Mouse (Mus musculus) midbrain, embryonic 10.5 days (tissue): ENCODE measurements at regions not wholly inside any gene's neighbourhood (a gene's known extent, or its start where the extent isn't known, plus 50 kb on each side); places are given as distances from the start of the nearest gene placed in this dataset.
"Not testable (repeated sequence)": the region's sequence is repeated elsewhere in the genome, so short reads cannot be mapped to it uniquely, and the experiment has no call there.

Experiments
- DNase-seq: peaks from one replicate; pipeline ENCODE4 v3.0.0-alpha.2; 2017; ENCODE audit warnings: low spot score
- H3K27ac ChIP-seq: fragments of 300-500 bp; sonication (generic); replicated peaks from 2 replicates; pipeline ENCODE4 v1.5.1; 2016; ENCODE audit warnings: mild to moderate bottlenecking
- H3K27me3 ChIP-seq: fragments of 300-500 bp; sonication (generic); 2 replicates; pipeline ENCODE4 v1.6.1; 2016; ENCODE audit warnings: low read depth, mild to moderate bottlenecking; ENCODE audit not compliant: poor library complexity, severe bottlenecking
- H3K36me3 ChIP-seq: fragments of 300-500 bp; sonication (generic); 2 replicates; pipeline ENCODE4 v1.6.1; 2016; ENCODE audit warnings: mild to moderate bottlenecking, moderate library complexity
- H3K4me1 ChIP-seq: fragments of 300-500 bp; sonication (generic); 2 replicates; pipeline ENCODE4 v1.6.1; 2016
- H3K4me3 ChIP-seq: fragments of 300-500 bp; sonication (generic); 2 replicates; pipeline ENCODE4 v1.5.1; 2016; ENCODE audit warnings: mild to moderate bottlenecking, moderate library complexity
- H3K9me3 ChIP-seq: fragments of 300-500 bp; sonication (generic); replicated peaks from 2 replicates; pipeline ENCODE4 v1.6.1; 2016; ENCODE audit warnings: mild to moderate bottlenecking
- WGBS: fragments of 180-500 bp; shearing (Covaris S2); methylation state at CpG from one replicate; pipeline ENCODE4 v1.1.7; 2016; 5-methylcytosine and 5-hydroxymethylcytosine counted together

DNA sequence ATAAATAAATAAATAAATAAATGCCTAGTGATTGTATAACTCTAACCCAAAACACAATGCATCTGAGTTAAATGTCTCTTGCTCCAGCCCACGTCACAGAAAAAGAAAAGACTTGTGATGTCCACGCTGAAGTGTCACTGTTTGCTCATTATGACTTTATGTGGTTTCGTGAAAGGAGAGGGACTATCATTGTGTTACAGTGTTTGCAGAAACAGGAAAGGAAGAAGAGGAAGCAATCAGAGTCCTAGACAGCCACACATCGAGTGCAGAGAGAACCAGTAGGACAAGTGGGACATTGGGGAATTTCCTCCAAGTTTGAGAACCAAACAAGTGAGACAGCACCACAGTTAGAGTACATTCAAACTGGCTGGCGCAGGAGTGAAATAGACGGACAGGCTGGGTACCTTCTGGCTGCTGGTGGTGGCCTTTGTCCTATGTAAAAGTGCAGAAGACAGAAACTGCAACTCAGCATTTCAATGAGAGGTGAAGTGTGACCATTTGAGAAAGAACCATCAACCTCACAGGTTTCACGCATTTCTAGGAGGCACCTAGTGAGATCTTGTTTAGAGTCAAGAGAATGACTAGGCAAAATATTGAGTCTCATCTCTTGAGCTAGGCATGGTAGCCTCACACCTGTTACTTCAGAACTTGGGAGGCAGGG, 59.6 kb downstream of the Fasl start:
- WGBS: 88% methylated on average over 7 of the region's 7 CpGs
- no peaks in the 10 kb centered on the region for H3K4me1 ChIP-seq
- no peak for DNase-seq
- no peaks in the 10 kb centered on the region for H3K36me3 ChIP-seq
- no peak overlapping the region for H3K27ac ChIP-seq
- no peaks in the 10 kb centered on the region for H3K9me3 ChIP-seq
- no peaks in the 10 kb centered on the region for H3K27me3 ChIP-seq
- H3K4me3 ChIP-seq: no peak overlapping the region

DNA sequence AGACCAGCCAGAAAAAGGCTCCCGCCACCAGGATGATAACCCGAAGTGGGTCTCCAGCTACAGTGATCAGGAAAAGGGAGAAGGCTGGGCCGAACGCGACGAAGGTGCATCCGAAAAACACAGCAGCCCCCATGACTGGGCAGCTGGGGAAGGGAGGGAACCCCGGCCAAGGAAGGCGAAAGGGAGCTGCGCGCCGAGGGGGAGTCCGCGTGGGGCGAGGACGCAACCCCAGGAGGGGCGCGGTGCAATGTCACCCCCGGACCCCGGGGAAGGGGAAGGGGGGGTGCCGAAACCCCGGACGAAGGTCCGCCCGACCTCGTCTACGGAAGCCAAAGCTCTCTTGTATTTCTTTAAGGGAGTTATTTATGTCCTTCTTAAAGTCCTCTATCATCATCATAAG, 60.9 kb downstream of the Fasl start:
- not testable (repeated sequence) for H3K36me3 ChIP-seq, H3K4me3 ChIP-seq, H3K9me3 ChIP-seq, H3K4me1 ChIP-seq, DNase-seq, H3K27ac ChIP-seq, H3K27me3 ChIP-seq
- 88% methylated on average over 14 of the region's 27 CpGs for WGBS

DNA sequence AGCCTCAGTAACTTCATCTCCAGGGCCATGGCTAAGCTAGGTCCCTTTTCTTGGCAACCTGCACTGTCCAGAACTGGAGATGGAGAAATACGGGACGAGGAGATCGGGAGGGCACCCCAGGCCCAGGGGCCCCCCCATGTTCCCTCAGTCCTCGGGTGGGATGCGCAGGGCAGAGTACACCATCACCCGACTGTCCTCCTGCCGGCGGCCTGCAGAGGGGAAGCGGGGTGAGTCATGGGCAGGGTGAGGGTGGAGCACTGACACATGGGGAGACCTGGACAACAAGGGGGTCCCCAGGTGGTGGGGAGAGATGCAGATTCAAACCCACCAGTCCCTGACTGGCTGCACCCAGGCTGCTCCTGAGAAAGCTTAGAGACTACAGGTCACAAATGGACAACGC, 62.2 kb downstream of the Fasl start:
- H3K4me1 ChIP-seq, H3K9me3 ChIP-seq, H3K4me3 ChIP-seq, H3K36me3 ChIP-seq, H3K27me3 ChIP-seq, H3K27ac ChIP-seq, DNase-seq: not testable (repeated sequence)
- WGBS: 88% methylated on average over 1 of the region's 10 CpGs

DNA sequence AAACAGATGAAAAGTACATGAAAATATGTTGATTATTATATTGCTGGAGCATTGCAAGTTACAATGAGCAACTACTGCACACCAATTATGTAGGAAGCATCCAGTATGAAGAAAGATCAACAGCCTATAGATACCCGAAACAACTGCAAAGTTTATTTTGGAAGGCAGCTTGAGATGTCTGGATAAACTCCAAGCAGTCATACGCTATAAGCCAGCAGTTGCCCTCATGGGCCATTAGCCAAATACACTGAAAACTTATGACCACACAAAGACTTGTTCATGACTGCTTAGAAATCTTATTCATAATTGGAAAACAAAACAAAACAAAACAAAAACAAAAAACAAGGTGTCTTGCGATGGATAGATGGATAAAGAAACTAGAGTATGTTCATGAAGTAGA, 68.4 kb downstream of the Fasl start:
- Histone ChIP-seq H3K27me3 (no peaks in the 10 kb centered on the region), H3K9me3 (no peaks in the 10 kb centered on the region), H3K4me3 (no peak overlapping the region), H3K4me1 (no peaks in the 10 kb centered on the region), H3K36me3 (no peaks in the 10 kb centered on the region), H3K27ac (no peak overlapping the region)
- WGBS: 89% methylated on average over 3 of the region's 3 CpGs
- DNase-seq: no peak

DNA sequence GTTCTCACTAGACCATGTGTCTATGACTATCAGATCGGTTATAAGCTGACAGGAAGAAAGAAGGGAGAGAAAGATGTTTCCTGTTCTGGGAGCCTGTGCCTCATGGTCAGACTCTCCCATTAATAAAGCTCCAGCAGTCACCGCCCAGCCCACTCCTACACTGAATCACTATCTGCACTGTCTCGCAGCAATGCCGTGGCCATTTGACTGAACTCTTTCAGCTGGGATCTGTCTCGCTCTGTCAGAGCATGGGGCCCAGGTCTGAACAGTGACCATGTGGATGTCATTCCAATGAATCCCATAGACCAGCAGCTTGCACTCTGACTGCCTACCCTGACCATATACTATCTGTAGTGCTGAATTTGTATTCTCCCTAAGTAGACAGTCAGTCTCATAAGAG, 70.0 kb downstream of the Fasl start:
- no peaks in the 10 kb centered on the region for H3K27me3 ChIP-seq
- no peak overlapping the region for H3K27ac ChIP-seq
- 89% methylated on average over 5 of the region's 5 CpGs for WGBS
- H3K4me3 ChIP-seq: no peak overlapping the region
- no peaks in the 10 kb centered on the region for H3K9me3 ChIP-seq
- DNase-seq: no peak
- no peaks in the 10 kb centered on the region for H3K4me1 ChIP-seq
- no peaks in the 10 kb centered on the region for H3K36me3 ChIP-seq

DNA sequence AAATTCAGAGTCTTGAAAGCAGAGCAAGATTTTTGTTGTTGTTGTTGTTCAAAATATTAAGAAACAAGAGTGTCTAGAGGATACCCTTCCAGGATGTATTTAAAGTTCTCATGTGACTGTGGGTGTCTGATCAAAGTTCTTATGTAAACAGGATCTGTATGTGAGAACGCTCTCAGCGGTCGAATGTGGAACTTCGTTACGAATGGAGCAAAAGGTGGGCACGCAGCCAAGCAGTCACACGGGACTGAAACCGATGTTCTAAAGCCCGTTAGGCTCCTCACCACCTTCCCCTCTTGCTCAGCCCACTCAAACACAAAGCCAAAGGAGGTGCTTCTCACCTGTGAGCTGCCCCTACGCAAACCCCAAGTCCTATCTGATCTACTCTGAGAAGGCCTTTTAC, 75.4 kb downstream of the Fasl start:
- H3K27me3 ChIP-seq: no peaks in the 10 kb centered on the region
- H3K4me1 ChIP-seq: no peaks in the 10 kb centered on the region
- no peak overlapping the region for H3K4me3 ChIP-seq
- no peak for DNase-seq
- H3K36me3 ChIP-seq: no peaks in the 10 kb centered on the region
- no peak overlapping the region for H3K27ac ChIP-seq
- H3K9me3 ChIP-seq: no peaks in the 10 kb centered on the region
- 93% methylated on average over 10 of the region's 10 CpGs for WGBS

DNA sequence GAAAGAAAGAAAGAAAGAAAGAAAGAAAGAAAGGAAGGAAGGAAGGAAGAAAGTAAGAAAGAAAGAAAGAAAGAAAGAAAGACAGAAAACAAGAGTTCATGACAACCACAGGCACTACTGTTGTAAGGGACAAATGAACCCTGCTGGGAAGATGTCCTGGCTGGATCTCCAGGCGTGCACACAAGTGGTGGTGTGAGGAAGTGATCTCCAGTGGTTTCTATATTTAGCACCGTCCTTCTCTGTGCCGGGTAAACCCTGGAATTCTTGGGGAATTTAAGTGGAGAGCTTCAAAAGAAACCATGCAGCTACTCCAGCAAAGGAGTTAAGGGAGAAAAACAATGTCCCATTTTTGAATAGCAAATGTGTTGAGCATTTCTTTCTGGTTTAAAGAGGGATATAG, 76.0 kb downstream of the Fasl start:
- 56% methylated on average over 3 of the region's 3 CpGs for WGBS
- H3K4me1 ChIP-seq: no peaks in the 10 kb centered on the region
- no peaks in the 10 kb centered on the region for H3K36me3 ChIP-seq
- no peak for DNase-seq
- no peaks in the 10 kb centered on the region for H3K9me3 ChIP-seq
- no peak overlapping the region for H3K27ac ChIP-seq
- no peak overlapping the region for H3K4me3 ChIP-seq
- H3K27me3 ChIP-seq: no peaks in the 10 kb centered on the region

DNA sequence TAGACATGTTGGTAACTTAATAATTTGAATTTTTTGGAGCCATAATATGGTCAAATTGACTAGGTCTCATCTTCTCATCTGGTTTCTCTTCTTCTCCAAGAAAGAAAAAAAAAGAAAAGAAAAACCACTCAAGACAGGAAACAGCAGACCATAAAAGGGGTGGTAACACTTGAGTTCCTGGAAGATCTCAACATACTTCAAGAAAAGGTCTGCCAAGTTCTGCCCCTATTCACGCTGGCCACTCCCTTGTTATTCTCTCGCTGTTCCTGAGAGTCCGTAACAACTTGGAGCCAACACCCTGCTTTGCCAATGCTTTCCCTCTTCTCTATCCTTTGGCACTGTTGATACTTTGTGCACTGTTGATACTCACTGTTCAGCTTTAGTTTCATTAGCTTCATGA, 81.2 kb downstream of the Fasl start:
- no peaks in the 10 kb centered on the region for H3K36me3 ChIP-seq
- WGBS: 93% methylated on average over 3 of the region's 3 CpGs

DNA sequence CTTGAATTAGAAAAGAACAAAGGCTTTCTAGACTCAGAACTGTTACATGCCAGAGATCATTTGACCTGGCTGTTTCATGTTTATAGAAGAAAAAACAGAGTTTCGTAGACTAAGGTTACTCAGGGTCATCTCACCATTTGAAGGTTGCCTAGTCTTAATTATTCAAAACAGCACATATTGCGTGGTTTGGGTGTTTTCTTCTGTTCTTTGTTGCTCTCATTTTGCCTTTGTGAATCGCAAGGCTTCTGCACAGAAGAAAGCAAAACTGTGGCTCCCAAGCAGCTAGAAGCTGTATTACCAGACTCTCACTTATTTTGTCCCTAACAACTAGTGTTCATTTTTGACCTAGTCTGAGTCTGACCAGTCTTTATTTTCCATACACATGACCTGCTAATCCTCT, 83.3 kb downstream of the Fasl start:
- no peaks in the 10 kb centered on the region for H3K27me3 ChIP-seq
- WGBS: 78% methylated on average over 3 of the region's 3 CpGs

More for the DNA sequence above, 81.2 kb downstream of the Fasl start:
- H3K4me1 ChIP-seq: no peaks in the 10 kb centered on the region
- no peaks in the 10 kb centered on the region for H3K27me3 ChIP-seq
- DNase-seq: no peak
- H3K27ac ChIP-seq: no peak overlapping the region
- H3K9me3 ChIP-seq: no peaks in the 10 kb centered on the region
- H3K4me3 ChIP-seq: no peak overlapping the region

DNA sequence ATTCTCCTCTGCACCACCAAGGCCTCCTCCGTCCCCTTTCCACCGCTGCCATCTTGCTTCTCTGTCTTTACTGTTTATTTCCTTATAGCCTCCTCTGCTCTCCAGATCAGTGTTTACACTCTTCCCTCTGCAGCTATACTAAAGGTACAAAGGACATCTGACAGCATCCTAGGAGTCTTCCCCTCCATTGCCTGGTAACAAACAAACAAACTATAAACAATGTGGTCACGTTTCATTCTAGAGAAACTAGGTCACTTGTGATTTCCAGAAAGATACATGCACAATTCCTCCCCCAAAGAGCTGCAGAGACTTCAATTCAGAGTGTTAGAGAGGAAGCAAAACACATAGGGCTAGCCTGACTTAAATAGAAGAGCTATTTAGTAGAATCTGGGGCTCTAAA, 83.8 kb downstream of the Fasl start:
- H3K27me3 ChIP-seq: no peaks in the 10 kb centered on the region
- no peak overlapping the region for H3K27ac ChIP-seq
- H3K4me1 ChIP-seq: no peaks in the 10 kb centered on the region
- no peak overlapping the region for H3K4me3 ChIP-seq
- WGBS: 80% methylated on average over 3 of the region's 3 CpGs
- DNase-seq: no peak
- no peaks in the 10 kb centered on the region for H3K9me3 ChIP-seq
- no peaks in the 10 kb centered on the region for H3K36me3 ChIP-seq

More for the DNA sequence above, 83.3 kb downstream of the Fasl start:
- DNase-seq: no peak
- Histone ChIP-seq H3K27ac (no peak overlapping the region), H3K36me3 (no peaks in the 10 kb centered on the region), H3K9me3 (no peaks in the 10 kb centered on the region), H3K4me3 (no peak overlapping the region), H3K4me1 (no peaks in the 10 kb centered on the region)

DNA sequence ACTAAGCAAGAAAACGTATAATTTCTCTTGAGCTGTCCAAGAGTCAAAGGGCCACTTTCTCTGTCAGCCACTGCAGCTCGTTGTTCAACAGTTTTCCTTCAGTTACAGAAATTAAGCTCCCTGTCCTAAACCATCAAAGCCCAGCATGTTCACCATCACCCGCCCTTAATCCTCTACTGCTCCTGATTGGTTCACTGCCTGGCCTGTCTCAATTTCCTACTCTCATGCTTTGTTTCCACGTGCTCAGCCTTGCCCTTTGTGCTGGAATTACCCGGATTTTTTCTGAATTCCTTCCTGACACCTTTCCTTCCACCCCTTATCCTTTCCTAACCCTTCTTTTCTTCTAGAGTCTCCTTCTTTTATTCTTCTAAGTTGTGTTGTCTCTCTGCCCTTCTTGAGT, 92.4 kb downstream of the Fasl start:
- no peak for DNase-seq
- WGBS: 36% methylated on average over 5 of the region's 5 CpGs
- no peaks in the 10 kb centered on the region for H3K9me3 ChIP-seq

DNA sequence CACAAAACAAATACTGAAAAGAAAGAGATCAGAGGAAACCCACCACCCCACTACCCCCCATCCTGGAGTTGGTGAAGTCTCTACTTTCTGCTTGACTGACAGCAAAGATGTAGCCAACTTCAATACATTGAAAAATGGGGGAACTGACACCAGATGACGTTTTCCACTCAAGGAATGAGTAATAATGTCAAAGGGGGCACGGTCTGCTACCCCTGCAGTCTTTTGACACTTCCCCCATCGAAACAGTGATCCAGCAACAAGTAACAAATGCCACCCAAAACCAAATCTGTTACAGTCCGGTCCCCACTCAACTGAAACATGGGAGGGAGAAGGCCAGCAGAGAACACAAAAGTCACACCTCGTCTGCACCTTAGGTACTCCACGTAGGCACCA, 94.5 kb downstream of the Fasl start:
- peaks cover 5% of the 10 kb centered on the region; the same call in 1 of the 2 replicates for H3K4me1 ChIP-seq
- no peaks in the 10 kb centered on the region for H3K27me3 ChIP-seq
- 85% methylated on average over 6 of the region's 6 CpGs for WGBS
- no peak overlapping the region for H3K4me3 ChIP-seq
- no peaks in the 10 kb centered on the region for H3K9me3 ChIP-seq
- no peak overlapping the region for H3K27ac ChIP-seq
- DNase-seq: no peak
- no peaks in the 10 kb centered on the region for H3K36me3 ChIP-seq

More for the DNA sequence above, 92.4 kb downstream of the Fasl start:
- peaks cover 5% of the 10 kb centered on the region; the same call in 1 of the 2 replicates for H3K4me1 ChIP-seq
- H3K36me3 ChIP-seq: no peaks in the 10 kb centered on the region
- no peak overlapping the region for H3K4me3 ChIP-seq
- H3K27me3 ChIP-seq: no peaks in the 10 kb centered on the region
- no peak overlapping the region for H3K27ac ChIP-seq

DNA sequence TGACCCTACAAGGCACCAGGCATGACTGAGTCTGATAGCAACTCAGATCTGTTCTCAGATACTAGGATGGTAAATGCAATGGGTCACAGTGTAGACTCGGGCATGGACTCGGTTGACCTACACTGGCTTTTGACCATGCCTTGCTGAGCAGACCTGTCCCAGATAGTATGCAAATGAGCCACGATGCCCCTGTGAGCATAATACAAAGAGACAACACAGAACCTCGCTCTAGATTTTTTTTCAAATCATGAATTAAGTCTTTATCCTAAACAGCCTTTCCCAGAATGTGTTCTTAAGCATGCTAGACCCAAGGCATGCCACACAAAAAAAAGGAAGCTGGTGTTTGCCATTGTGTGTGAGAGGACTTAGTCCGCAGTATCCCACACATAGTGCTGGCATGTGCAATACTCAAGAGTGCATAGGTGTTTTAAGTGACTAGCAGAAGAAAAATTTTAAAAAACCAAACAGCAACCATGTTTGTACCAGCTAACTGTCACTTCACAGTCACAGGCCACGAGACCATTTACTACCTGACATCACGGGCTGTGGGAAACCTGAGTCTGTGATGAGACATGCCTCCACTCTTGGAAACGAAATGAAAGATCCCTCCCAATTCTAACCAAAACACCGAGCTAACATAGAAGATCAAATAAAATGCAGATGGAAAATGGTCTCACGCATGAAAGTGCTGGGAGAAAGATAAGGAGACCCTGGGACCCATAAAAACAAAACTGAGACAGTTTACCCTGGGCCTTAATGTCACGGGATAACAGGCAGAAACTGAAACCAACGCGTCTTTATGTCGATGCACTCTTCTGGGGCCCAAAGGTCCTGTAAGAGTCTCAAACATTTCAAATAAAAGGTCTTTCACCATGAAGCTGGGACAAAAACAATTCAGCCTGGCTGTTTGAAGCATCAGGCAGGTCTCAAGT, 95.2 kb downstream of the Fasl start:
- H3K27ac ChIP-seq: no peak overlapping the region
- H3K27me3 ChIP-seq: no peaks in the 10 kb centered on the region
- no peak overlapping the region for H3K4me3 ChIP-seq
- DNase-seq: no peak
- peaks cover 5% of the 10 kb centered on the region; the same call in 1 of the 2 replicates for H3K4me1 ChIP-seq
- WGBS: 88% methylated on average over 14 of the region's 14 CpGs
- H3K36me3 ChIP-seq: no peaks in the 10 kb centered on the region
- H3K9me3 ChIP-seq: no peaks in the 10 kb centered on the region
